Mouse (Mus musculus) v-Abl transformed pro-B cells (cell line): ENCODE measurements around the gene Haus4.

Experiments
- in situ Hi-C, 2 experiments: fragments of 400-800 bp; cut with MboI; formaldehyde crosslinking; loops; one replicate each; pipeline ENCODE4 v1.15.1; 2025; ENCODE audit not compliant: unreplicated experiment in 2 of 2

The Haus4 gene

GRCm38 (mm10) chr14:54574253-54574652, 19.8 kb upstream of the Haus4 start:
- in situ Hi-C loops, result loop anchor here (5.0 to 10.0 kb wide), 2 partner anchors 63 to 131 kb away; no protein-coding TSS in a partner anchor

- in situ Hi-C loops, result loop anchor here (5.0 to 10.0 kb wide), 2 partner anchors 64 to 132 kb away; no protein-coding TSS in a partner anchor
Measured at GRCm38 (mm10) chr14:54572790-54573736, 18.6 kb upstream of the Haus4 start.

GRCm38 (mm10) chr14:54572122-54572521, 17.7 kb upstream of the Haus4 start:
- in situ Hi-C loops, result loop anchor here (5.0 to 10.0 kb wide), 2 partner anchors 65 to 133 kb away; no protein-coding TSS in a partner anchor

GRCm38 (mm10) chr14:54569451-54570392, 15.3 kb upstream of the Haus4 start:
- in situ Hi-C loops, result loop anchor here (5.0 to 10.0 kb wide), 3 partner anchors 33 to 135 kb away; no protein-coding TSS in a partner anchor

GRCm38 (mm10) chr14:54568694-54569414, 14.4 kb upstream of the Haus4 start:
- in situ Hi-C loops, result loop anchor here in 1 of 2 experiments (5.0 kb wide), 1 partner anchor 33 kb away; no protein-coding TSS in a partner anchor

- in situ Hi-C loops, result no loop called here
Measured at GRCm38 (mm10) chr14:54560527-54561242, 6.3 kb upstream of the Haus4 start.

- in situ Hi-C loops, result no loop called here
Measured at GRCm38 (mm10) chr14:54557330-54557729, 2.9 kb upstream of the Haus4 start.

GRCm38 (mm10) chr14:54553454-54553974, 902 bp downstream of the Haus4 start:
- in situ Hi-C loops, result no loop called here

GRCm38 (mm10) chr14:54544703-54545102, 9.7 kb downstream of the Haus4 start:
- in situ Hi-C loops, result no loop called here

- in situ Hi-C loops, result no loop called here
Measured at GRCm38 (mm10) chr14:54540771-54541170, 13.6 kb downstream of the Haus4 start.

GRCm38 (mm10) chr14:54538580-54538979, 15.8 kb downstream of the Haus4 start:
- in situ Hi-C loops, result no loop called here

GRCm38 (mm10) chr14:54528446-54529111, 25.8 kb downstream of the Haus4 start:
- in situ Hi-C loops, result loop anchor here in 1 of 2 experiments (10.0 kb wide), 1 partner anchor 116 kb away; the partner anchor contains the start of genes Cdh24 and Gm17606

GRCm38 (mm10) chr14:54528007-54528393, 26.4 kb downstream of the Haus4 start:
- in situ Hi-C loops, result loop anchor here in 1 of 2 experiments (10.0 kb wide), 1 partner anchor 117 kb away; the partner anchor contains the start of genes Cdh24 and Gm17606

GRCm38 (mm10) chr14:54527227-54528006, 27.0 kb downstream of the Haus4 start:
- in situ Hi-C loops, result loop anchor here in 1 of 2 experiments (10.0 kb wide), 1 partner anchor 117 kb away; the partner anchor contains the start of genes Cdh24 and Gm17606

- in situ Hi-C loops, result loop anchor here in 1 of 2 experiments (10.0 kb wide), 1 partner anchor 121 kb away; the partner anchor contains the start of genes Cdh24 and Gm17606
Measured at GRCm38 (mm10) chr14:54523600-54523999, 30.8 kb downstream of the Haus4 start.

- in situ Hi-C loops, result loop anchor here in 1 of 2 experiments (10.0 kb wide), 1 partner anchor 52 kb away; the partner anchor contains the start of gene Lrp10
Measured at GRCm38 (mm10) chr14:54516710-54517310, 37.6 kb downstream of the Haus4 start.

GRCm38 (mm10) chr14:54509774-54510173, 44.6 kb downstream of the Haus4 start:
- in situ Hi-C loops, result loop anchor here in 1 of 2 experiments (10.0 kb wide), 1 partner anchor 45 kb away; the partner anchor contains the start of gene Lrp10
